Mouse (Mus musculus): ENCODE measurements around the gene Snrpa. TPM values are rescaled to one million over a fixed set of nuclear protein-coding genes. Genes with fewer than 3 reads are reported as not detected.

Snrpa gene
- polyA plus RNA-seq, 1 experiment from 2014 or later, result 242 TPM

- no peaks in the 10 kb centered on the region for H3K9me3 ChIP-seq (replicated peaks)
- H3K4me1 ChIP-seq, result peaks cover 7% of the 10 kb centered on the region
- H3K9ac ChIP-seq, result 0 out of 2 replicates have a peak overlapping the region, but pooled peaks have one; percentile 34
- H3K4me3 ChIP-seq (replicated peaks), result peak overlapping the region; percentile 74
- H3K27me3 ChIP-seq, result no peaks in the 10 kb centered on the region
- peak overlapping the region; percentile 57 for H3K4me2 ChIP-seq (replicated peaks)
- ATAC-seq (ENCODE audit: insufficient number of reproducible peaks, low FRiP score, low TSS enrichment, low read depth), result no peak
- H3K27ac ChIP-seq (replicated peaks), result peak overlapping the region; percentile 80
- 46% methylated on average over 16 of the region's 16 CpGs for WGBS
- peaks cover 20% of the 10 kb centered on the region for H3K36me3 ChIP-seq
Observed at GRCm38 (mm10) chr7:27179217-27179918, 16.7 kb downstream of the Snrpa start.

DNA sequence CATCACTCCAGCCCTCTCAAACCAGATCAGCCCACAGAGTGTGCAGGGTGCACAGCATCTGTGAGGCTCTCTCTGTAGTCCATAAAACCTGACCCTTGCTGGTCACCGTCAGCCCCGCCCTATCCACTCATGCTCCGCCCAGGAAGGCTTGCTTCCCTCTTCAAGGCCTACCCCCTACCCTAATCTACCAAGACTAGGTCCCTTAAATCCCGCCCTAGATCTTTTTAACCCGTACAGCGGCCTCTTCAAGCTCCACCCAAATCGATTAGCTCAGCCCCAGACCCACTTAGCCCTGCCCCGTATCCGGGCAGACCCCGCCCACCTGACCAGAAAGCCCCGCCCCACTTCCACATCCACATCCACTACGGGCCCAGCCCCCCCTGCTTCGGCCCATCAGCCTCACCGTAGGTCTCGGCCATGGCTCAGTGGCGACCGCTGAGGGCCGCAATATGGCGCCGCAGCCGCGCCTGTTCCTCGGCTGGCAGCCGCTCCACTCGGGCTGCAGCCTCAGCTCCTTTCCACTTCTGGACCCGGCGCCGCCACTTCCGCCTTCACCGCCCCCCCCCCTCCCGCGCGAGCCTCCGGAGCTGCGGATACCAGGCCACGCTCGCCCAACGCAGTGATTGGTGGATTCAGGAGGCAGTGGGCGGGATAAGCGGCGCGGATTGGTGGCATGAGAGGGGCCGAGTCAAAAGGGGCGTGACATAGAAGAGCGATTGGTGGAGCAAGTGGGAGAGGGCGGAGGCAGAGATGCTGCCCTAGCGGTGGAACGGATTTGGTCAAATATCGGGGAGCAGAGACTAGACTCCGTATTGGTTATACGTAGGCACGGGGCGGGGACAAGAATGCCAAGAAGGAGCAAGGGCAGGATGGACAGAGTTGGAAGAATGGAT lies 17.5 kb downstream of the Snrpa start, which contains the start of gene Rab4b:
Gene Rab4b (minus strand): TSS at position 573 of the 893 bp plus-strand sequence.
- H3K36me3 ChIP-seq, result peaks cover 24% of the 10 kb centered on the region
- peak within 1 kb of the TSS; percentile 98 for H3K27ac ChIP-seq (replicated peaks)
- H3K4me1 ChIP-seq, result peaks cover 7% of the 10 kb centered on the region
- under 1% methylated on average over 53 of the region's 53 CpGs for whole genome bisulfite sequencing
- peak within 1 kb of the TSS; percentile 74 for H3K4me3 ChIP-seq (replicated peaks)
- H3K9me3 ChIP-seq (replicated peaks), result no peaks in the 10 kb centered on the region
- ATAC-seq (ENCODE audit: insufficient number of reproducible peaks, low FRiP score, low TSS enrichment, low read depth), result peak; percentile 98
- H3K4me2 ChIP-seq (replicated peaks), result peak within 1 kb of the TSS; percentile 57
- H3K9ac ChIP-seq, result peak within 1 kb of the TSS; percentile 47
- H3K27me3 ChIP-seq, result no peaks in the 10 kb centered on the region

DNA sequence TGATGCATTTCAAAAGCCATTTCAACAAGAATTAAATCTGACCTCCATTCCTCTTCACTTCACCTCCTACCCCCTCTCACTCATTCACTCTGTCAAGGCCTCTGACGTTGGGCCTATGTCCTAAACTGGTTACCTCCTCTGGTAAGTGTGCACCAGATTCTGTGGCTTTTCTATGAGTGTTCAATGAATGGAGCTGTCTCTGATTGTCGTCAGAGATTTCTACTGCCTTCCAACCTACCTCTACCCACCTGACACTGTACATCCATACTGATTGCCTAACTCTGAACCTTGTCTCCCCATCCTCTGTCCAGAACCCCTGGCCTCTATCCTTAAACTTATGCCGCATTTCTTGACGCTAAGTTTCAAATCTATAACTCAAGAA lies 18.1 kb downstream of the Snrpa start:
- Histone ChIP-seq H3K9me3 (replicated peaks) (no peaks in the 10 kb centered on the region), H3K27me3 (no peaks in the 10 kb centered on the region), H3K9ac (0 out of 2 replicates have a peak overlapping the region, but pooled peaks have one; percentile 47), H3K4me2 (replicated peaks) (peak overlapping the region; percentile 57), H3K4me1 (peaks cover 7% of the 10 kb centered on the region), H3K27ac (replicated peaks) (peak overlapping the region; percentile 98), H3K4me3 (replicated peaks) (peak overlapping the region; percentile 74), H3K36me3 (peaks cover 24% of the 10 kb centered on the region)
- no peak for ATAC-seq (ENCODE audit: insufficient number of reproducible peaks, low FRiP score, low TSS enrichment, low read depth)
- WGBS, result 18% methylated on average over 4 of the region's 4 CpGs

GRCm38 (mm10) chr7:27174896-27175295 lies 21.2 kb downstream of the Snrpa start:
- no peak overlapping the region for H3K9ac ChIP-seq
- no peak overlapping the region for H3K4me3 ChIP-seq (replicated peaks)
- no peaks in the 10 kb centered on the region for H3K27me3 ChIP-seq
- ATAC-seq (ENCODE audit: insufficient number of reproducible peaks, low FRiP score, low TSS enrichment, low read depth), result no peak
- H3K27ac ChIP-seq (replicated peaks), result no peak overlapping the region
- H3K9me3 ChIP-seq (replicated peaks), result no peaks in the 10 kb centered on the region
- peaks cover 44% of the 10 kb centered on the region for H3K36me3 ChIP-seq
- no peak overlapping the region for H3K4me2 ChIP-seq (replicated peaks)
- 95% methylated on average over 7 of the region's 7 CpGs for WGBS
- H3K4me1 ChIP-seq, result peaks cover 7% of the 10 kb centered on the region

DNA sequence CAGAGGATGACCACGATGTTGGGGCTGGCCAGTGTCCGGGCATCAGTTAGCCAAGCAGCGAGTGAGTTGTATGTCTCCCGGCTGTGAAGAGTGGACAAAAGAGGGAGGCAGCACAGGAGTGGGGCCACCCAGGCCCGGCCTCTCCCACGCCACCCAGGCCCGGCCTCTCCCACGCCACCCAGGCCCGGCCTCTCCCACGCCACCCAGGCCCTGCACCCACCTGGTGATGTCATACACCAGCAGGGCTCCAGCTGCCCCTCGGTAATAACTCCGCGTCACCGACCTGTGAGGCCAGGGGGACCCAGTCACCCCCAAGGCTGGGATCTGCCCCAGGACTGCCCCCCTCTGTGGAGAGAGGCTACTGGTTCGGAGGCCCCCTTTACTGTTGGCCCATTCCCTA lies 21.6 kb downstream of the Snrpa start:
- H3K4me3 ChIP-seq (replicated peaks), result no peak overlapping the region
- H3K27ac ChIP-seq (replicated peaks), result no peak overlapping the region
- H3K9me3 ChIP-seq (replicated peaks), result no peaks in the 10 kb centered on the region
- no peak for ATAC-seq (ENCODE audit: insufficient number of reproducible peaks, low FRiP score, low TSS enrichment, low read depth)
- no peak overlapping the region for H3K4me2 ChIP-seq (replicated peaks)
- H3K36me3 ChIP-seq, result peaks cover 44% of the 10 kb centered on the region
- 93% methylated on average over 15 of the region's 15 CpGs for WGBS
- no peak overlapping the region for H3K9ac ChIP-seq
- peaks cover 7% of the 10 kb centered on the region for H3K4me1 ChIP-seq
- no peaks in the 10 kb centered on the region for H3K27me3 ChIP-seq

DNA sequence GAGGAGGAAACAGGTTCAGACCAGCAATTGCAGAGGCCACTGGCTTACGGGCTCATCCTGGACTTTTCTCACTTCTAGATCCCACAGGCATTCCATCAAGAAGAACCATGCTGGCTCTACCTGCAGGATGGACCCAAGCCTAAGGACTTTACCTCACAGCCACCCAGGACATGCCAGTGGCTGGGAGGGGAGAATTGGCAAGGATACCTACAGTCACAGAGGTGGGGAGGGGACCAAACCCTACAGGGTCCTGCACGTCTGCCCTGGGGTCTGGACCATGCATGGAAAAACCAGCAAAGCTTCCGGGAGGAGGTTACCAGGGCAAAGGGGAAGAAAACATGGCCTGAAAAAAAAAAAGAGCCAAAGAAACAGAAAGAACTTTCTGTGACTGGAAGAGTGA lies 25.1 kb downstream of the Snrpa start:
- H3K9ac ChIP-seq, result no peak overlapping the region
- H3K36me3 ChIP-seq, result peaks cover 44% of the 10 kb centered on the region
- no peaks in the 10 kb centered on the region for H3K27me3 ChIP-seq
- H3K9me3 ChIP-seq (replicated peaks), result no peaks in the 10 kb centered on the region
- no peak overlapping the region for H3K27ac ChIP-seq (replicated peaks)
- no peak overlapping the region for H3K4me3 ChIP-seq (replicated peaks)
- 91% methylated on average over 3 of the region's 3 CpGs for WGBS
- no peak for ATAC-seq (ENCODE audit: insufficient number of reproducible peaks, low FRiP score, low TSS enrichment, low read depth)
- H3K4me2 ChIP-seq (replicated peaks), result no peak overlapping the region
- peaks cover 13% of the 10 kb centered on the region for H3K4me1 ChIP-seq

- Histone ChIP-seq H3K9ac (no peak overlapping the region), H3K27ac (replicated peaks) (no peak overlapping the region), H3K4me1 (peaks cover 38% of the 10 kb centered on the region), H3K4me3 (replicated peaks) (no peak overlapping the region), H3K27me3 (no peaks in the 10 kb centered on the region), H3K9me3 (replicated peaks) (no peaks in the 10 kb centered on the region), H3K36me3 (peaks cover 33% of the 10 kb centered on the region), H3K4me2 (replicated peaks) (no peak overlapping the region)
- 89% methylated on average over 5 of the region's 5 CpGs for WGBS
- no peak for ATAC-seq (ENCODE audit: insufficient number of reproducible peaks, low FRiP score, low TSS enrichment, low read depth)
Observed at GRCm38 (mm10) chr7:27168371-27168770, 27.7 kb downstream of the Snrpa start.

DNA sequence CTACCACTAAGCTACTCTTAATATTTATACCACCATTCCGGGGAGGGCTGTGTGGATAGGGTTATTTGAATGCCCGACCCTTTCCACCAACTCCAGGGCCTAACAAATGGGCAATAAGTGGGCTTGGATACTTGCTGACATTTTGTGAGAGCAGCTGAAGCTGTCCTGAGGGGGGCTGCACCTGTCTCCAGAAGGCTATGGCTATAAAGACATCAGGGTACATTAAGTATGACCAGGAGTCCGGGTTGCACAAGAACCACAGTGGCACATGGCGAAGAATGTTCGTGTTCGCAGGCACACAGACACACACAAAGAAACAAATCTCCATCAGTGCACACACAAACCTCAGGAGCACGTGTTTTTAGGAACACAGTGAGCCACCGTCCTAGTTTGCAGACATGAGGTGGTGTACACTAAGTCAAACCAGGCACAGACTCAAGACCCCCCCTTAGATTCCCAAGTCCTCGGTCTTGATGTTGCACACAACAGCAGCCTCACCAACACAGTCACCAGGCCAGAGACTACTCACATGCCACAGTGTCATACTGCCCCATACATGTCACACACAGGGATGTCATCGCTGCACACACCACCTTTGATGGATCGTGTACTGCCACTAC lies 28.5 kb downstream of the Snrpa start:
- Histone ChIP-seq H3K9me3 (replicated peaks) (no peaks in the 10 kb centered on the region), H3K36me3 (peaks cover 26% of the 10 kb centered on the region), H3K4me1 (peaks cover 46% of the 10 kb centered on the region), H3K27me3 (no peaks in the 10 kb centered on the region), H3K27ac (replicated peaks) (peak overlapping the region; percentile 97), H3K4me3 (replicated peaks) (peak overlapping the region; percentile 60), H3K4me2 (replicated peaks) (peak overlapping the region; percentile 70), H3K9ac (peak overlapping the region; percentile 31)
- 67% methylated on average over 11 of the region's 11 CpGs for WGBS
- no peak for ATAC-seq (ENCODE audit: insufficient number of reproducible peaks, low FRiP score, low TSS enrichment, low read depth)

GRCm38 (mm10) chr7:27166614-27167474 lies 29.2 kb downstream of the Snrpa start, which contains the start of gene Egln2:
Gene Egln2, minus strand, starts transcription at chr7:27166802.
- under 1% methylated on average over 61 of the region's 61 CpGs for WGBS
- ATAC-seq (ENCODE audit: insufficient number of reproducible peaks, low FRiP score, low TSS enrichment, low read depth), result peak; percentile 87
- H3K27me3 ChIP-seq, result no peaks in the 10 kb centered on the region
- H3K36me3 ChIP-seq, result peaks cover 19% of the 10 kb centered on the region
- no peaks in the 10 kb centered on the region for H3K9me3 ChIP-seq (replicated peaks)
- peaks cover 53% of the 10 kb centered on the region for H3K4me1 ChIP-seq
- H3K4me2 ChIP-seq (replicated peaks), result peak within 1 kb of the TSS; percentile 70
- H3K4me3 ChIP-seq (replicated peaks), result peak within 1 kb of the TSS; percentile 60
- H3K9ac ChIP-seq, result peak within 1 kb of the TSS; percentile 43
- peak within 1 kb of the TSS; percentile 97 for H3K27ac ChIP-seq (replicated peaks)

DNA sequence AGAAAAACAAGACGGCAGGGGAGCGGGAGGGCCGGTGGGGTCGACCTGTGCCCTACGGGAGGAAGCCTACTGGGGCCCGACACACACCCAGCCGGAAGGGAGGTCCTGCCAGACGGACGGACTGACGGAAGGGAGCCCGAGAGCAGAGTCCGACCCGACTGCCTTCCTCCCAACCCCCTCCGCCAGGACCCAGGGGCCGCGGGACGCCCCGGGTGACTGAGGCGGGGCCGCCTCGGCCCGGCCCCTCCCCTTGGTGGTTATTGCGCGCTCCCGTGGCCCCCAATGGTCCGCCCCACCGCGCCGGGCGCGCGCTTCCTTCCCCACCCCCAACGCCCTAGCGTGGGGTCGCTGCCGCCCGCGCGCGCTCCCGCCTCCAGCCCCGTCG lies 29.9 kb downstream of the Snrpa start:
- peak overlapping the region; percentile 97 for H3K27ac ChIP-seq (replicated peaks)
- H3K4me3 ChIP-seq (replicated peaks), result peak overlapping the region; percentile 60
- peak overlapping the region; percentile 43 for H3K9ac ChIP-seq
- peaks cover 59% of the 10 kb centered on the region for H3K4me1 ChIP-seq
- peak; percentile 77 for ATAC-seq (ENCODE audit: insufficient number of reproducible peaks, low FRiP score, low TSS enrichment, low read depth)
- under 1% methylated on average over 38 of the region's 43 CpGs for WGBS
- peaks cover 17% of the 10 kb centered on the region for H3K36me3 ChIP-seq
- H3K4me2 ChIP-seq (replicated peaks), result peak overlapping the region; percentile 70
- no peaks in the 10 kb centered on the region for H3K27me3 ChIP-seq
- no peaks in the 10 kb centered on the region for H3K9me3 ChIP-seq (replicated peaks)

All from embryonic facial prominence, embryonic 15.5 days (tissue).